Mouse (Mus musculus): ENCODE results near the gene Inpp5k. TPM values are rescaled to one million over a fixed set of nuclear protein-coding genes. Genes with fewer than 3 reads are reported as not detected.
A peak's percentile ranks its signal among the peaks of the same experiment; 100 is the strongest.

Gene Inpp5k
- polyA plus RNA-seq, 1 experiment from 2014 or later = 28.8 TPM

GRCm38 (mm10) chr11:75608776-75609175 lies 22.0 kb upstream of the Inpp5k start:
- no peaks in the 10 kb centered on the region for H3K36me3 ChIP-seq (ENCODE audit: control insufficient read depth, insufficient read depth, low read length)
- H3K4me3 ChIP-seq (ENCODE audit: low read depth, low read length) = no peak overlapping the region
- H3K4me2 ChIP-seq (replicated peaks; ENCODE audit: low read depth, low read length) = no peak overlapping the region
- WGBS = 93% methylated on average over 5 of the region's 5 CpGs
- H3K9me3 ChIP-seq (ENCODE audit: control insufficient read depth, low read length) = no peaks in the 10 kb centered on the region
- no peak overlapping the region for H3K9ac ChIP-seq (ENCODE audit: low read depth, low read length)
- ATAC-seq (ENCODE audit: low FRiP score) (no peak), DNase-seq (ENCODE audit: low spot score) (no peak)
- no peaks in the 10 kb centered on the region for H3K4me1 ChIP-seq (replicated peaks; ENCODE audit: control insufficient read depth, insufficient read depth, low read length)
- no peaks in the 10 kb centered on the region for H3K27me3 ChIP-seq (ENCODE audit: control insufficient read depth, insufficient read depth, low read length)
- no peak overlapping the region for H3K27ac ChIP-seq (ENCODE audit: low read depth, low read length)

GRCm38 (mm10) chr11:75610021-75610420 lies 20.8 kb upstream of the Inpp5k start:
- H3K9ac ChIP-seq (ENCODE audit: low read depth, low read length) = no peak overlapping the region
- 87% methylated on average over 2 of the region's 2 CpGs for WGBS
- no peaks in the 10 kb centered on the region for H3K9me3 ChIP-seq (ENCODE audit: control insufficient read depth, low read length)
- no peak for ATAC-seq (ENCODE audit: low FRiP score)
- no peak for DNase-seq (ENCODE audit: low spot score)
- H3K27ac ChIP-seq (ENCODE audit: low read depth, low read length) = no peak overlapping the region
- H3K4me1 ChIP-seq (replicated peaks; ENCODE audit: control insufficient read depth, insufficient read depth, low read length) = no peaks in the 10 kb centered on the region
- H3K4me3 ChIP-seq (ENCODE audit: low read depth, low read length) = no peak overlapping the region
- H3K36me3 ChIP-seq (ENCODE audit: control insufficient read depth, insufficient read depth, low read length) = no peaks in the 10 kb centered on the region
- no peak overlapping the region for H3K4me2 ChIP-seq (replicated peaks; ENCODE audit: low read depth, low read length)
- H3K27me3 ChIP-seq (ENCODE audit: control insufficient read depth, insufficient read depth, low read length) = no peaks in the 10 kb centered on the region

GRCm38 (mm10) chr11:75614769-75615168 lies 16.0 kb upstream of the Inpp5k start:
- Histone ChIP-seq H3K27ac (ENCODE audit: low read depth, low read length) (no peak overlapping the region), H3K4me1 (replicated peaks; ENCODE audit: control insufficient read depth, insufficient read depth, low read length) (no peaks in the 10 kb centered on the region), H3K4me2 (replicated peaks; ENCODE audit: low read depth, low read length) (no peak overlapping the region), H3K9me3 (ENCODE audit: control insufficient read depth, low read length) (no peaks in the 10 kb centered on the region), H3K36me3 (ENCODE audit: control insufficient read depth, insufficient read depth, low read length) (no peaks in the 10 kb centered on the region), H3K27me3 (ENCODE audit: control insufficient read depth, insufficient read depth, low read length) (no peaks in the 10 kb centered on the region), H3K4me3 (ENCODE audit: low read depth, low read length) (no peak overlapping the region), H3K9ac (ENCODE audit: low read depth, low read length) (no peak overlapping the region)
- 97% methylated on average over 1 of the region's 1 CpGs for WGBS
- DNase-seq (ENCODE audit: low spot score) = no peak
- no peak for ATAC-seq (ENCODE audit: low FRiP score)

- ATAC-seq (ENCODE audit: low FRiP score) = no peak
These were observed 15.2 kb upstream of the Inpp5k start for GRCm38 (mm10) chr11:75615556-75615955.

GRCm38 (mm10) chr11:75619133-75619532 lies 11.7 kb upstream of the Inpp5k start:
- Histone ChIP-seq H3K9ac (ENCODE audit: low read depth, low read length) (no peak overlapping the region), H3K27ac (ENCODE audit: low read depth, low read length) (no peak overlapping the region), H3K4me3 (ENCODE audit: low read depth, low read length) (no peak overlapping the region), H3K4me1 (replicated peaks; ENCODE audit: control insufficient read depth, insufficient read depth, low read length) (no peaks in the 10 kb centered on the region), H3K4me2 (replicated peaks; ENCODE audit: low read depth, low read length) (no peak overlapping the region), H3K36me3 (ENCODE audit: control insufficient read depth, insufficient read depth, low read length) (no peaks in the 10 kb centered on the region), H3K27me3 (ENCODE audit: control insufficient read depth, insufficient read depth, low read length) (no peaks in the 10 kb centered on the region), H3K9me3 (ENCODE audit: control insufficient read depth, low read length) (no peaks in the 10 kb centered on the region)
- 84% methylated on average over 5 of the region's 5 CpGs for WGBS
- no peak for ATAC-seq (ENCODE audit: low FRiP score)
- DNase-seq (ENCODE audit: low spot score) = peak; percentile 22

More at GRCm38 (mm10) chr11:75615556-75615955, 15.2 kb upstream of the Inpp5k start:
- Histone ChIP-seq H3K27me3 (ENCODE audit: control insufficient read depth, insufficient read depth, low read length) (no peaks in the 10 kb centered on the region), H3K9me3 (ENCODE audit: control insufficient read depth, low read length) (no peaks in the 10 kb centered on the region), H3K9ac (ENCODE audit: low read depth, low read length) (no peak overlapping the region), H3K4me1 (replicated peaks; ENCODE audit: control insufficient read depth, insufficient read depth, low read length) (no peaks in the 10 kb centered on the region), H3K36me3 (ENCODE audit: control insufficient read depth, insufficient read depth, low read length) (no peaks in the 10 kb centered on the region), H3K4me2 (replicated peaks; ENCODE audit: low read depth, low read length) (no peak overlapping the region), H3K4me3 (ENCODE audit: low read depth, low read length) (no peak overlapping the region), H3K27ac (ENCODE audit: low read depth, low read length) (no peak overlapping the region)
- WGBS = 92% methylated on average over 2 of the region's 2 CpGs
- no peak for DNase-seq (ENCODE audit: low spot score)

- DNase-seq (ENCODE audit: low spot score) (no peak), ATAC-seq (ENCODE audit: low FRiP score) (no peak)
- Histone ChIP-seq H3K9ac (ENCODE audit: low read depth, low read length) (no peak overlapping the region), H3K4me2 (replicated peaks; ENCODE audit: low read depth, low read length) (no peak overlapping the region), H3K4me3 (ENCODE audit: low read depth, low read length) (no peak overlapping the region), H3K9me3 (ENCODE audit: control insufficient read depth, low read length) (no peaks in the 10 kb centered on the region), H3K27me3 (ENCODE audit: control insufficient read depth, insufficient read depth, low read length) (no peaks in the 10 kb centered on the region), H3K27ac (ENCODE audit: low read depth, low read length) (no peak overlapping the region), H3K4me1 (replicated peaks; ENCODE audit: control insufficient read depth, insufficient read depth, low read length) (no peaks in the 10 kb centered on the region), H3K36me3 (ENCODE audit: control insufficient read depth, insufficient read depth, low read length) (no peaks in the 10 kb centered on the region)
- WGBS = 90% methylated on average over 12 of the region's 12 CpGs
These were observed 10.5 kb upstream of the Inpp5k start for GRCm38 (mm10) chr11:75620136-75620780.

GRCm38 (mm10) chr11:75621426-75621825 lies 9.4 kb upstream of the Inpp5k start:
- peaks cover 3% of the 10 kb centered on the region; the same call in 1 of the 2 replicates for H3K36me3 ChIP-seq (ENCODE audit: control insufficient read depth, insufficient read depth, low read length)

GRCm38 (mm10) chr11:75622588-75623329 lies 8.0 kb upstream of the Inpp5k start:
- H3K27ac ChIP-seq (ENCODE audit: low read depth, low read length) = no peak overlapping the region
- ATAC-seq (ENCODE audit: low FRiP score) (no peak), DNase-seq (ENCODE audit: low spot score) (no peak)
- 89% methylated on average over 2 of the region's 2 CpGs for WGBS
- no peaks in the 10 kb centered on the region for H3K27me3 ChIP-seq (ENCODE audit: control insufficient read depth, insufficient read depth, low read length)
- H3K4me2 ChIP-seq (replicated peaks; ENCODE audit: low read depth, low read length) = no peak overlapping the region
- H3K9me3 ChIP-seq (ENCODE audit: control insufficient read depth, low read length) = no peaks in the 10 kb centered on the region
- H3K36me3 ChIP-seq (ENCODE audit: control insufficient read depth, insufficient read depth, low read length) = peaks cover 8% of the 10 kb centered on the region; the same call in 1 of the 2 replicates
- no peak overlapping the region for H3K9ac ChIP-seq (ENCODE audit: low read depth, low read length)
- H3K4me3 ChIP-seq (ENCODE audit: low read depth, low read length) = no peak overlapping the region
- no peaks in the 10 kb centered on the region for H3K4me1 ChIP-seq (replicated peaks; ENCODE audit: control insufficient read depth, insufficient read depth, low read length)

More at GRCm38 (mm10) chr11:75621426-75621825, 9.4 kb upstream of the Inpp5k start:
- Histone ChIP-seq H3K4me1 (replicated peaks; ENCODE audit: control insufficient read depth, insufficient read depth, low read length) (no peaks in the 10 kb centered on the region), H3K4me3 (ENCODE audit: low read depth, low read length) (no peak overlapping the region), H3K27me3 (ENCODE audit: control insufficient read depth, insufficient read depth, low read length) (no peaks in the 10 kb centered on the region), H3K9me3 (ENCODE audit: control insufficient read depth, low read length) (no peaks in the 10 kb centered on the region), H3K9ac (ENCODE audit: low read depth, low read length) (no peak overlapping the region), H3K4me2 (replicated peaks; ENCODE audit: low read depth, low read length) (no peak overlapping the region), H3K27ac (ENCODE audit: low read depth, low read length) (no peak overlapping the region)
- ATAC-seq (ENCODE audit: low FRiP score) = no peak
- 95% methylated on average over 2 of the region's 2 CpGs for WGBS
- no peak for DNase-seq (ENCODE audit: low spot score)

GRCm38 (mm10) chr11:75624102-75624554 lies 6.7 kb upstream of the Inpp5k start:
- 89% methylated on average over 2 of the region's 2 CpGs for WGBS
- Histone ChIP-seq H3K27me3 (ENCODE audit: control insufficient read depth, insufficient read depth, low read length) (no peaks in the 10 kb centered on the region), H3K36me3 (ENCODE audit: control insufficient read depth, insufficient read depth, low read length) (peaks cover 8% of the 10 kb centered on the region; the same call in 1 of the 2 replicates), H3K4me2 (replicated peaks; ENCODE audit: low read depth, low read length) (no peak overlapping the region), H3K27ac (ENCODE audit: low read depth, low read length) (no peak overlapping the region), H3K9me3 (ENCODE audit: control insufficient read depth, low read length) (no peaks in the 10 kb centered on the region), H3K9ac (ENCODE audit: low read depth, low read length) (no peak overlapping the region), H3K4me3 (ENCODE audit: low read depth, low read length) (no peak overlapping the region), H3K4me1 (replicated peaks; ENCODE audit: control insufficient read depth, insufficient read depth, low read length) (no peaks in the 10 kb centered on the region)
- DNase-seq (ENCODE audit: low spot score) (no peak), ATAC-seq (ENCODE audit: low FRiP score) (no peak)

Data from hindbrain, embryonic 11.5 days (tissue).